Mouse (Mus musculus) heart, postnatal 36 days (tissue): ENCODE data around the gene Amn1. TPM values are rescaled to one million over a fixed set of nuclear protein-coding genes. Genes with fewer than 3 reads are reported as not detected.
A peak's percentile ranks its signal among the peaks of the same experiment; 100 is the strongest.
"Not testable (repeated sequence)": the region's sequence is repeated elsewhere in the genome, so short reads cannot be mapped to it uniquely, and the experiment has no call there.

Experiments used
- DNase-seq, 2 experiments: peaks; one replicate each; pipeline ENCODE4 v3.0.0; 2021 to 2022
- intact Hi-C: fragments of 180-260 bp; cut with DNase I; formaldehyde crosslinking; loops from one replicate; pipeline ENCODE4 v1.15.1; 2025
- total RNA-seq, 2 experiments: library from RNA; stranded (reverse); gene quantifications; 2 replicates each; pipeline ENCODE4 v1.2.3; 2021

The Amn1 gene
- total RNA-seq: 10 to 100 TPM; 19.5 to 27.7 TPM

- intact Hi-C loops: loop anchor here (1.0 to 5.0 kb wide), 4 partner anchors 46 to 976 kb away; partner anchors contain the start of genes Ergic2, Resf1 and Sinhcaf
- peak; percentile 93 to 94 for DNase-seq
These were observed at the start of gene Amn1 for GRCm38 (mm10) chr6:149188041-149188924. Gene Amn1, minus strand, starts transcription at chr6:149188712.

GRCm38 (mm10) chr6:149236807-149237206 lies 48.3 kb upstream of the Amn1 start:
- intact Hi-C loops: no loop called here
- no peak for DNase-seq

GRCm38 (mm10) chr6:149233918-149234317 lies 45.4 kb upstream of the Amn1 start:
- intact Hi-C loops: no loop called here

GRCm38 (mm10) chr6:149224751-149225150 lies 36.2 kb upstream of the Amn1 start:
- no peak for DNase-seq
- intact Hi-C loops: no loop called here

More at GRCm38 (mm10) chr6:149233918-149234317, 45.4 kb upstream of the Amn1 start:
- no peak for DNase-seq

- intact Hi-C loops: no loop called here
- no peak for DNase-seq
These were observed 32.8 kb upstream of the Amn1 start for GRCm38 (mm10) chr6:149221296-149221695.

- intact Hi-C loops: no loop called here
- DNase-seq: no peak
These were observed 10.1 kb upstream of the Amn1 start for GRCm38 (mm10) chr6:149198572-149198971.

- no peak for DNase-seq
- intact Hi-C loops: no loop called here
These were observed 8.6 kb upstream of the Amn1 start for GRCm38 (mm10) chr6:149197116-149197515.

- DNase-seq: peak in 1 of 2 experiments; percentile 36
These were observed 4.9 kb upstream of the Amn1 start for GRCm38 (mm10) chr6:149193276-149193905.

GRCm38 (mm10) chr6:149191951-149192350 lies 3.4 kb upstream of the Amn1 start:
- intact Hi-C loops, DNase-seq: not testable (repeated sequence)

More at GRCm38 (mm10) chr6:149193276-149193905, 4.9 kb upstream of the Amn1 start:
- intact Hi-C loops: no loop called here

GRCm38 (mm10) chr6:149189340-149189922 lies 919 bp upstream of the Amn1 start:
- intact Hi-C loops: loop anchor here (5.0 kb wide), 3 partner anchors 47 to 977 kb away; partner anchors contain the start of genes Ergic2 and Sinhcaf
- DNase-seq: no peak

- DNase-seq: no peak
- intact Hi-C loops: loop anchor here (1.0 to 5.0 kb wide), 4 partner anchors 47 to 977 kb away; partner anchors contain the start of genes Ergic2, Resf1 and Sinhcaf
These were observed 379 bp upstream of the Amn1 start for GRCm38 (mm10) chr6:149188925-149189257.

- intact Hi-C loops: loop anchor here (5.0 kb wide), 3 partner anchors 45 to 975 kb away; partner anchors contain the start of genes Ergic2 and Sinhcaf
- DNase-seq: no peak
These were observed 1.1 kb downstream of the Amn1 start for GRCm38 (mm10) chr6:149187371-149187770.

- intact Hi-C loops: no loop called here
- DNase-seq: no peak
These were observed 4.5 kb downstream of the Amn1 start for GRCm38 (mm10) chr6:149184007-149184406.

GRCm38 (mm10) chr6:149179064-149179463 lies 9.4 kb downstream of the Amn1 start:
- DNase-seq: no peak
- intact Hi-C loops: no loop called here

GRCm38 (mm10) chr6:149174932-149175570 lies 13.5 kb downstream of the Amn1 start:
- DNase-seq: peak; percentile 45 to 64
- intact Hi-C loops: no loop called here

GRCm38 (mm10) chr6:149173831-149174625 lies 14.5 kb downstream of the Amn1 start:
- intact Hi-C loops: no loop called here
- DNase-seq: no peak

- intact Hi-C loops, DNase-seq: not testable (repeated sequence)
These were observed 18.5 kb downstream of the Amn1 start for GRCm38 (mm10) chr6:149169965-149170364.

- intact Hi-C loops: no loop called here
These were observed 20.1 kb downstream of the Amn1 start for GRCm38 (mm10) chr6:149168436-149168835.

GRCm38 (mm10) chr6:149167672-149168071 lies 20.8 kb downstream of the Amn1 start:
- intact Hi-C loops: no loop called here

More at GRCm38 (mm10) chr6:149168436-149168835, 20.1 kb downstream of the Amn1 start:
- no peak for DNase-seq

GRCm38 (mm10) chr6:149167038-149167437 lies 21.5 kb downstream of the Amn1 start:
- DNase-seq: peak in 1 of 2 experiments; percentile 43
- intact Hi-C loops: not testable (repeated sequence)

More at GRCm38 (mm10) chr6:149167672-149168071, 20.8 kb downstream of the Amn1 start:
- DNase-seq: no peak
